Mouse (Mus musculus) lung, embryonic 15.5 days (tissue): Measurements from ENCODE around the gene Olfr1241. TPM values are rescaled to one million over a fixed set of nuclear protein-coding genes. Genes with fewer than 3 reads are reported as not detected.

Experiments
- ATAC-seq: fragments of 200-750 bp; cut with Nextera tagmentation; 2 replicates; pipeline ENCODE4 v1.8.0; 2017; ENCODE audit warnings: moderate number of reproducible peaks, borderline replicate concordance; ENCODE audit not compliant: low FRiP score, low TSS enrichment; ENCODE audit errors: extremely low read depth
- H3K27ac ChIP-seq: fragments of 300-500 bp; sonication (generic); 2 replicates; pipeline ENCODE4 v1.5.1; 2015; ENCODE audit warnings: moderate library complexity, mild to moderate bottlenecking, inconsistent platforms
- H3K27me3 ChIP-seq: fragments of 300-500 bp; sonication (generic); 2 replicates; pipeline ENCODE4 v1.6.1; 2015; ENCODE audit warnings: inconsistent platforms
- H3K36me3 ChIP-seq: fragments of 300-500 bp; sonication (generic); 2 replicates; pipeline ENCODE4 v1.6.1; 2015; ENCODE audit warnings: inconsistent platforms
- H3K4me1 ChIP-seq: fragments of 300-500 bp; sonication (generic); 2 replicates; pipeline ENCODE4 v1.6.1; 2015; ENCODE audit warnings: inconsistent platforms
- H3K4me2 ChIP-seq: fragments of 300-500 bp; sonication (generic); 2 replicates; pipeline ENCODE4 v1.6.1; 2015; ENCODE audit warnings: inconsistent platforms, mild to moderate bottlenecking, moderate library complexity
- H3K4me3 ChIP-seq: fragments of 300-500 bp; sonication (generic); 2 replicates; pipeline ENCODE4 v1.5.1; 2015; ENCODE audit warnings: mild to moderate bottlenecking, inconsistent platforms
- H3K9ac ChIP-seq: fragments of 300-500 bp; sonication (generic); 2 replicates; pipeline ENCODE4 v1.6.1; 2015; ENCODE audit warnings: inconsistent platforms
- H3K9me3 ChIP-seq: fragments of 300-500 bp; sonication (generic); 2 replicates; pipeline ENCODE4 v1.6.1; 2016; ENCODE audit warnings: inconsistent platforms
- WGBS: fragments of 180-500 bp; shearing (Covaris S2); methylation state at CpG from one replicate; pipeline ENCODE4 v1.1.7; 2015; 5-methylcytosine and 5-hydroxymethylcytosine counted together
- polyA plus RNA-seq: library from polyadenylated mRNA; unstranded; fragments of >200 nt; fragmentation: Nextera tagmentation; extraction: Ambion mirVana; gene quantifications from 2 replicates; pipeline ENCODE4 v1.2.1, GENCODE M21; 2015

The Olfr1241 gene
- polyA plus RNA-seq: not detected in 2 replicates

DNA sequence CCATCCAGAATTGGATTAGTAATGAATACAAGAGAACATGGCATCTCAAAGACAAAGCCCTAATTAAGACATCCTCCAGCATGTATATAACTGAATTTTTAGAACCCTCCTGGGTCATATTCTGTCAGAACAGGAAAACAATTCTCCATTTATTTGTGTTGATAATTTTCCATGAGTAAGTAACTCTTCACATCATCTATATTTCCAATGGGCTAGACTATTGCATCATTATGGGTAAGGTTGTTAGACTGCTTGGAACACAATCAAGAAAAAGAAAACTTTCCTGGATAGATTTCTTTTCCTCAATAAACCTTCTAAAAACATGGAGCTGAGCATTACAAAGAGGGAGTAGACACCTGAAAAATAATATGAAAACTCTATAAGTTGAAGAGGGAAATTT lies at the start of gene Olfr1241:
Olfr1241 (minus strand) TSS at position 101 of the 400 bp plus-strand sequence.
- H3K4me1 ChIP-seq: no peaks in the 10 kb centered on the region
- no peak for ATAC-seq
- H3K9me3 ChIP-seq: no peaks in the 10 kb centered on the region
- H3K36me3 ChIP-seq: no peaks in the 10 kb centered on the region
- no peak within 1 kb of the TSS for H3K9ac ChIP-seq
- H3K27ac ChIP-seq: no peak within 1 kb of the TSS
- no peak within 1 kb of the TSS for H3K4me2 ChIP-seq
- H3K4me3 ChIP-seq: no peak within 1 kb of the TSS
- H3K27me3 ChIP-seq: no peaks in the 10 kb centered on the region

DNA sequence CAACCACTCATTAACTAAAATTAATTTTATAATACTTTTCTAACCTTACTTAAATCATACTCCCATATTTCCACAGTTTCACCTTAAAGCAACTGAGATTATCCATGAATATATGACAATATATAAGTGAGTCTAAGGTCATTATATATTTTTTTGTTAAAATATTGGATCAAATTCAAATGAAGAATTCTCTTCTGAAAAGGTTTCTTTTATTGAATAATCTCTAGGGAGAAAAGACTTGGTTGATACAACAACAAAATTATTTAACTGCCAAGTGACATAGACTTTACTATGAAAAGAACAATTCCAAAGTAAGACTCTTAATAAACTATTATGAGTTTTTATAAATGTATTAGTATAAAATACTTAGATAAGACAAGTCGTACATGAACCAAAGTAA lies 44.5 kb upstream of the Olfr1241 start, which contains the start of gene Olfr1243:
Olfr1243 (minus strand) TSS at position 101 of the 400 bp plus-strand sequence.
- Histone ChIP-seq H3K27me3 (no peaks in the 10 kb centered on the region), H3K4me2 (no peak within 1 kb of the TSS), H3K4me1 (no peaks in the 10 kb centered on the region), H3K9ac (no peak within 1 kb of the TSS), H3K36me3 (no peaks in the 10 kb centered on the region), H3K4me3 (no peak within 1 kb of the TSS), H3K27ac (no peak within 1 kb of the TSS), H3K9me3 (no peaks in the 10 kb centered on the region)
- no peak for ATAC-seq
- 83% methylated on average over 1 of the region's 1 CpGs for WGBS

DNA sequence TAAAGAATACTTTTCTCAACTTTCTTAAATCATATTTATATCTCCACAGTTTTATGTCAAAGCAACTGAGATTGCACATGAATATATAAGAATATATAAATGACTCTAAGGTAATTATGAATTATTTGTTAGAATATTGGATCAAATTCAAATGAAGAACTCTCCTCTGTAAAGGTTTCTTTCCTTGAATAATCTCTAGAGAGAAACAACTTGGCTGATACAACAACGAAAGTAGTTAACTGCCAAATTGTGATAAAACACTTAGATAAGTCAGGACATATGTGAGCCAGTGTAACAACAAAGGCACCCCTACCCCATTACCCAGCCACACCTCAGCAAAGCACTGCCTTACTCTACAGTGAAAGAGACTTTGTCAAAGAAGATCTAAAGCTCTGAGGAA lies 11.3 kb upstream of the Olfr1241 start, which contains the start of gene Olfr1242:
Olfr1242 (minus strand) TSS at position 101 of the 400 bp plus-strand sequence.
- no peak within 1 kb of the TSS for H3K4me3 ChIP-seq
- H3K4me2 ChIP-seq: no peak within 1 kb of the TSS
- H3K27ac ChIP-seq: no peak within 1 kb of the TSS
- ATAC-seq: no peak
- H3K9me3 ChIP-seq: no peaks in the 10 kb centered on the region
- no peaks in the 10 kb centered on the region for H3K27me3 ChIP-seq
- no peak within 1 kb of the TSS for H3K9ac ChIP-seq
- no peaks in the 10 kb centered on the region for H3K36me3 ChIP-seq
- 56% methylated on average over 1 of the region's 1 CpGs for WGBS
- H3K4me1 ChIP-seq: no peaks in the 10 kb centered on the region

DNA sequence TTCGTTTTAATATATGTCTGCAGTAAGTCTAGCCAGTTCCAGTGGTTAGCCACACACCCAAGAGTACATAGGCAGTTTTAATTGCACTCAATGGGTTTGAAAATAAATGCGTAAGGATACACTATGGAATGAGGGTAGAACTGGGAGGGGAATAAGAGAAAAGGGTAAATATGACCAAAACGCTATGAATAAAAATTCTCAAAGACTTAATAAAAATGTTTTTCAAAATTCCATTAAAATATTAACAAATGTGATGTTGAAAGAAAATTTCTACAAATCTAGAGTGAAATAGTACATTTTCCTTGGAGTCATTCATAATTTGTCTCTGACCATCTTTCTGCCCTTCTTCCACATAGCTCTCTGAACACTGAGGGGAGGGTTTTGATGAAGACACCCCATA lies 44.0 kb downstream of the Olfr1241 start, which contains the start of gene Olfr1240:
Olfr1240 (minus strand) TSS at position 101 of the 400 bp plus-strand sequence.
- Histone ChIP-seq H3K27me3 (no peaks in the 10 kb centered on the region), H3K4me3 (no peak within 1 kb of the TSS), H3K4me1 (no peaks in the 10 kb centered on the region), H3K9ac (no peak within 1 kb of the TSS), H3K9me3 (no peaks in the 10 kb centered on the region), H3K36me3 (no peaks in the 10 kb centered on the region), H3K27ac (no peak within 1 kb of the TSS), H3K4me2 (no peak within 1 kb of the TSS)
- no peak for ATAC-seq
- WGBS: 71% methylated on average over 3 of the region's 3 CpGs

Other genes starting within 250 kb of the Olfr1241 start
- not detected in 2 replicates for gene Olfr1228, start 233.1 kb downstream of the Olfr1241 start, polyA plus RNA-seq
- not detected in 2 replicates for gene Olfr1229, start 199.1 kb downstream of the Olfr1241 start, polyA plus RNA-seq
- not detected in 2 replicates for gene Olfr1230, start 189.9 kb downstream of the Olfr1241 start, polyA plus RNA-seq
- not detected in 2 replicates for gene Olfr1231, start 180.1 kb downstream of the Olfr1241 start, polyA plus RNA-seq
- gene Olfr1232, start 157.5 kb downstream of the Olfr1241 start, polyA plus RNA-seq: not detected in 2 replicates
- not detected in 2 replicates for gene Olfr1233, start 144.7 kb downstream of the Olfr1241 start, polyA plus RNA-seq
- not detected in 2 replicates for gene Olfr1234, start 122.3 kb downstream of the Olfr1241 start, polyA plus RNA-seq
- not detected in 2 replicates for gene Olfr1238, start 77.5 kb downstream of the Olfr1241 start, polyA plus RNA-seq
- not detected in 2 replicates for gene Olfr1239, start 66.7 kb downstream of the Olfr1241 start, polyA plus RNA-seq
- gene Olfr1240, start 44.1 kb downstream of the Olfr1241 start, polyA plus RNA-seq: not detected in 2 replicates
- not detected in 2 replicates for gene Olfr1242, start 11.2 kb upstream of the Olfr1241 start, polyA plus RNA-seq
- not detected in 2 replicates for gene Olfr1243, start 44.4 kb upstream of the Olfr1241 start, polyA plus RNA-seq
- not detected in 2 replicates for gene Olfr1245, start 91.3 kb upstream of the Olfr1241 start, polyA plus RNA-seq
- not detected in 2 replicates for gene Olfr1246, start 106.0 kb upstream of the Olfr1241 start, polyA plus RNA-seq
- not detected in 2 replicates for gene Olfr1247, start 127.0 kb upstream of the Olfr1241 start, polyA plus RNA-seq
- gene Olfr1248, start 131.1 kb upstream of the Olfr1241 start, polyA plus RNA-seq: not detected in 2 replicates
- not detected in 2 replicates for gene Olfr1249, start 147.9 kb upstream of the Olfr1241 start, polyA plus RNA-seq
- not detected in 2 replicates for gene Olfr1250, start 174.3 kb upstream of the Olfr1241 start, polyA plus RNA-seq
- gene Olfr1251, start 184.8 kb upstream of the Olfr1241 start, polyA plus RNA-seq: not detected in 2 replicates
- gene Olfr1252, start 237.9 kb upstream of the Olfr1241 start, polyA plus RNA-seq: not detected in 2 replicates